Mouse (Mus musculus) forebrain, embryonic 10.5 days (tissue): ENCODE measurements around the gene B4galt1. TPM values are rescaled to one million over a fixed set of nuclear protein-coding genes. Genes with fewer than 3 reads are reported as not detected.

ENCODE experiments used
- DNase-seq: peaks from one replicate; pipeline ENCODE4 v3.0.0-alpha.2; 2017; ENCODE audit warnings: low spot score; ENCODE audit errors: extremely low spot score
- H3K27ac ChIP-seq: fragments of 300-500 bp; sonication (generic); 2 replicates; pipeline ENCODE4 v1.5.1; 2016; ENCODE audit warnings: mild to moderate bottlenecking
- H3K27me3 ChIP-seq: fragments of 300-500 bp; sonication (generic); 2 replicates; pipeline ENCODE4 v1.6.1; 2016; ENCODE audit warnings: mild to moderate bottlenecking; ENCODE audit not compliant: poor library complexity, severe bottlenecking
- H3K36me3 ChIP-seq: fragments of 300-500 bp; sonication (generic); replicated peaks from 2 replicates; pipeline ENCODE4 v1.6.1; 2016; ENCODE audit warnings: mild to moderate bottlenecking, moderate library complexity
- H3K4me1 ChIP-seq: fragments of 300-500 bp; sonication (generic); 2 replicates; pipeline ENCODE4 v1.6.1; 2016
- H3K4me3 ChIP-seq: fragments of 300-500 bp; sonication (generic); 2 replicates; pipeline ENCODE4 v1.5.1; 2016; ENCODE audit warnings: mild to moderate bottlenecking, moderate library complexity
- H3K9me3 ChIP-seq: fragments of 300-500 bp; sonication (generic); 2 replicates; pipeline ENCODE4 v1.6.1; 2016; ENCODE audit warnings: mild to moderate bottlenecking, moderate library complexity
- WGBS: fragments of 180-500 bp; shearing (Covaris S2); methylation state at CpG from one replicate; pipeline ENCODE4 v1.1.7; 2016; 5-methylcytosine and 5-hydroxymethylcytosine counted together
- polyA plus RNA-seq: library from polyadenylated mRNA; unstranded; fragments of >200 nt; fragmentation: Nextera tagmentation; extraction: Ambion mirVana; gene quantifications from 2 replicates; pipeline ENCODE4 v1.2.1, GENCODE M21; 2016

Gene B4galt1
- polyA plus RNA-seq, 1 experiment from 2014 or later, result 20.1 TPM

DNA sequence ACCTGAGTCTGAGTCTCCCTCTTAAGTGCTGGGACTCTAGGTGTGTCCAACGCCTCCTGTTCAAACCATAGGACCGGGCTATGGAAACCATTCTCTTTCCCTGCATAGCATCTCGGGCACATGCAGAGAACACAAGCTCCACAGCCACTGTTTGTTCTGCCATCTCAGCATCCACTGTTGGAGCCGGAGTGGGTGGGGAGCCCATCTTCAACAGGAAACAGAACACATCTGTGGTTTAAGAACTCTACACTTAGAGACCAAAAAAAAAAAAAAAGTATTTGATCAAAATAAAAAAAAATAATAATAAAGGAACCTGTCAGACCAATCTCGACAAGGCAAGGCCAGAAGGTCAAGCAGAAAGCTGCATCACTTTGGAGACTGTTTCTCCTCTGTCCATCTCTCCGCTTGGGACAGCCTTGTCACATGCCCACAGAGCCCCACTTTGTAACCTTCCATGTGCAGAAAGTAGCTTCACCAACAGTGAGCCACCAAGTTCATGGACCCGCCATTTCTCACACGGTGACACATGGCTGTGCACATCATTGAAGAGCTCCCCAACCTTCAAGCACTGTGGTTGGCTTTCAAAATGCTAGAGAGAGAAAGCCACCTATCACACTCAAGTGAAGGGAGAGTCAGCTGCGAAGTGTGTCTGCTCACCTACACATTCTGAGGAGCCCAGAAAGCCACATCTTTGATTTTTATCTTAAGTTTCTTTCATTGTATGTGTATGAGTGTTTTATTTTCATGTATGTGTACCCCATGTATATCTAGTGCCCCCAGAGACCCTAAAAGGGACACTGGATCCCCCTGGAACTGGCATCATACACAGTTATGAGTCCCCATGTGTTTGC, 20.2 kb downstream of the B4galt1 start:
- no peak for DNase-seq
- Histone ChIP-seq H3K4me3 (no peak overlapping the region), H3K27me3 (no peaks in the 10 kb centered on the region), H3K4me1 (peaks cover 11% of the 10 kb centered on the region; the same call in 1 of the 2 replicates), H3K36me3 (0 out of 2 replicates have a peak, but pooled peaks cover 2% of the 10 kb centered on the region), H3K9me3 (no peaks in the 10 kb centered on the region), H3K27ac (no peak overlapping the region)
- WGBS, result 92% methylated on average over 9 of the region's 9 CpGs

GRCm38 (mm10) chr4:40830530-40830929, 23.3 kb downstream of the B4galt1 start:
- Histone ChIP-seq H3K9me3 (no peaks in the 10 kb centered on the region), H3K36me3 (peaks cover 19% of the 10 kb centered on the region), H3K4me1 (peaks cover 3% of the 10 kb centered on the region; the same call in 1 of the 2 replicates), H3K4me3 (no peak overlapping the region), H3K27ac (no peak overlapping the region), H3K27me3 (no peaks in the 10 kb centered on the region)
- no peak for DNase-seq
- WGBS, result 79% methylated on average over 5 of the region's 5 CpGs

GRCm38 (mm10) chr4:40829654-40830400, 24.0 kb downstream of the B4galt1 start:
- no peak overlapping the region for H3K27ac ChIP-seq
- 86% methylated on average over 13 of the region's 13 CpGs for WGBS
- peaks cover 21% of the 10 kb centered on the region for H3K36me3 ChIP-seq
- H3K9me3 ChIP-seq, result no peaks in the 10 kb centered on the region
- DNase-seq, result no peak
- no peak overlapping the region for H3K4me3 ChIP-seq
- peaks cover 10% of the 10 kb centered on the region; the same call in 1 of the 2 replicates for H3K4me1 ChIP-seq
- H3K27me3 ChIP-seq, result no peaks in the 10 kb centered on the region

- Histone ChIP-seq H3K36me3 (peaks cover 21% of the 10 kb centered on the region), H3K27ac (no peak overlapping the region), H3K9me3 (no peaks in the 10 kb centered on the region), H3K27me3 (no peaks in the 10 kb centered on the region), H3K4me3 (no peak overlapping the region), H3K4me1 (peaks cover 12% of the 10 kb centered on the region; the same call in 1 of the 2 replicates)
- no peak for DNase-seq
- 61% methylated on average over 7 of the region's 7 CpGs for WGBS
Observed at GRCm38 (mm10) chr4:40828910-40829309, 24.9 kb downstream of the B4galt1 start.

DNA sequence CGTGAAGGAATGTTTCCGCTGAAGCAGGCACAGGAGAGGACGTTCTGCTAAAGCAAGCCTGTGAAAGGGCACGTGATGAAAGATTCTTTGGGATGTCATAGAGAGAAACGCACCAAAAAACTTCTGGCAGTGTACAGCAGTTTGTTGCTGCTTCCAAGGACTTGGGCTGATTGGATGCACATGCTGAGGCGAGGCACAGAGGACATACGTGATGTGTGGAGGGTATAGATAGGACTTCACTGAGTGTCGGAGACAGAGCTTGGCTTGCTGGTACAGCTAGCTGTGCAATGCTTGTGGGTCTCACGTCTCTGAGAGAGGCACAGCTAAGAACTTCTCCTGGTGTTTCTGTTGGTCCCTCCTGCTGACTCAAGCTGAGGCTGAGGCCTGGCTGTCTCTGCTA, 25.9 kb downstream of the B4galt1 start:
- WGBS, result 92% methylated on average over 9 of the region's 9 CpGs
- no peak for DNase-seq
- peaks cover 26% of the 10 kb centered on the region for H3K36me3 ChIP-seq

DNA sequence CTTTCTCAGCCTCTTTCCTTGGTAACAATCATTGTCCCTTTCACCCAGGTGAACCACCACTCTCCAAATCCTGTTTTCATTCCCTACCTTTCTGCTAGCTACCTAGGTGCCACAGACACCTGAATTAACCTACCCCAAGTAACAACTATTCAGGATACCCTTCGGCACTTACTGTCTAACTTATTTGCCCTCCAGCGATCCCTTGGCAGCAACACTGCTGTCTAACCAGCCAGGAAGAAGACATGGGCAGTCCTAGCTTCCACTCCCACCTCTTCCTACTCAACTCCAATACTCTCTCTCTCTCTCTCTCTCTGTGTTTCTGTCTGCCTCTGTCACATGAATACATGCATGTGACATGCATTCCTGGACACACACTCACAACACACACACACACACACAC, 27.0 kb downstream of the B4galt1 start:
- H3K9me3 ChIP-seq, result no peaks in the 10 kb centered on the region
- WGBS, result 90% methylated on average over 2 of the region's 2 CpGs
- DNase-seq, result no peak
- H3K27ac ChIP-seq, result no peak overlapping the region
- H3K4me1 ChIP-seq, result peaks cover 12% of the 10 kb centered on the region; the same call in 1 of the 2 replicates
- H3K4me3 ChIP-seq, result no peak overlapping the region
- H3K27me3 ChIP-seq, result no peaks in the 10 kb centered on the region
- H3K36me3 ChIP-seq, result peaks cover 30% of the 10 kb centered on the region

More for the DNA sequence above, 25.9 kb downstream of the B4galt1 start:
- Histone ChIP-seq H3K27ac (no peak overlapping the region), H3K4me3 (no peak overlapping the region), H3K4me1 (peaks cover 12% of the 10 kb centered on the region; the same call in 1 of the 2 replicates), H3K27me3 (no peaks in the 10 kb centered on the region), H3K9me3 (no peaks in the 10 kb centered on the region)

- peaks cover 38% of the 10 kb centered on the region for H3K36me3 ChIP-seq
- no peaks in the 10 kb centered on the region for H3K9me3 ChIP-seq
- WGBS, result 86% methylated on average over 2 of the region's 2 CpGs
- H3K27ac ChIP-seq, result no peak overlapping the region
- peaks cover 12% of the 10 kb centered on the region; the same call in 1 of the 2 replicates for H3K4me1 ChIP-seq
- no peak overlapping the region for H3K4me3 ChIP-seq
- DNase-seq, result no peak
- no peaks in the 10 kb centered on the region for H3K27me3 ChIP-seq
Observed at GRCm38 (mm10) chr4:40825981-40826380, 27.8 kb downstream of the B4galt1 start.

DNA sequence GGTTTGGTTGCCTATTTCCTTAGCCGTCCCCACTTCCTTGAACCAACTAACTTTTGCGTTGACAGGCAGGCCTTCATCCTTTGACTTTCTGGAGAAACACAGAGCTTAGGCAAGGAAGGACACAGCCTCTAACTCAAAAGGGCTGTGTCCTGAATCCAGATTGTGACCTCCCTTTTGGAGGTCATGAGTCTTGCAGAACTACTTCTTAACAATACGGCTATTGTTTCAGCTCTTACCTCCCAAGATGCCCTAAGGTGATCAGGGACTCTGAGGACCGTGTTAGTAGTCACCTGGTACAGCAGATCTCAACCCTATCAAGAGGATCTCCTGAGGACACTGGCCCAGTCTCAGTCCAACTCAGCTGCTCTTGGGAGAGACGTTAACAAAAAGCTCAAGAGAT, 28.7 kb downstream of the B4galt1 start:
- Histone ChIP-seq H3K27ac (no peak overlapping the region), H3K4me1 (peaks cover 9% of the 10 kb centered on the region; the same call in 1 of the 2 replicates), H3K4me3 (no peak overlapping the region), H3K27me3 (no peaks in the 10 kb centered on the region), H3K9me3 (no peaks in the 10 kb centered on the region), H3K36me3 (peaks cover 47% of the 10 kb centered on the region)
- DNase-seq, result no peak
- WGBS, result 66% methylated on average over 5 of the region's 5 CpGs

DNA sequence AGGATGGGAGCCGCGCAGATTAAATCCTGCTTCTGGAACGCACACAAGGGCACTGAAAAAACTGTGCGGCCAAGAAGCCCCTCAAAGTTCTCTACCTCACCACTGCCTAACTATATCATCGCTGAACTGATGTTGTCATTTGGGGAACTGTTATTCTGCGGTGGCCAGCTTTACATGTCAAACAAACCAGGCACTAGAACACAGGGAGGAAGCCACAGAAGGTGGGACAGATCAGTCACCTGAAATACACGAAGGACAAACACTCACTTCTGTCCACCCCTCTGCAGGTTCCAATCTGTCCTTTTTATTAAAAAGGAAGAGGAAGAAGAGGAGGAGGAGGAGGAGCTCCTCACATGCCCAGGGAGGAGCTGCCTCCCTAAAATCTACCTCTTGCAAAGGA, 29.3 kb downstream of the B4galt1 start:
- WGBS, result 94% methylated on average over 7 of the region's 7 CpGs

DNA sequence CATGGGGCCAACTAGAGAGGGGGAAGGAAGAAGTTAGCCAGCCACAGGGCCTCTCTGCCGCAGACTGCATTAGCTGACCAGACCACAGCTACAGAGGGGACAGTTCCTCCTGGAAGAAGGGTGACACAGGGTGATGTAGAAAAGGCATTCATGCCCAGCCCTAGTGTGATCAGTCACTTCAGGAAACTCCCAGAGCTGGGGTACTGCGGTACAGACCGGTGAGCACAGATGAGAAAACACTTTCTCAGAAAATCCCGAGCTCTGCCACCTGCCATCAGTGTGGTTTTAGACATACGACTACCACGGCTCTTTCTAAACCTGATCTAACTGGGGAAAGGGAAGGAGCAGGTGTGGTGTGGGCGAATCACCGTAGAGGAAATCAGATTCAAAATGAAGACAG, 30.1 kb downstream of the B4galt1 start:
- Histone ChIP-seq H3K27me3 (no peaks in the 10 kb centered on the region), H3K4me3 (no peak overlapping the region), H3K36me3 (peaks cover 49% of the 10 kb centered on the region), H3K4me1 (peaks cover 9% of the 10 kb centered on the region; the same call in 1 of the 2 replicates), H3K9me3 (no peaks in the 10 kb centered on the region), H3K27ac (no peak overlapping the region)
- no peak for DNase-seq
- WGBS, result 87% methylated on average over 8 of the region's 8 CpGs

More for the DNA sequence above, 29.3 kb downstream of the B4galt1 start:
- peaks cover 9% of the 10 kb centered on the region; the same call in 1 of the 2 replicates for H3K4me1 ChIP-seq
- no peak for DNase-seq
- no peaks in the 10 kb centered on the region for H3K9me3 ChIP-seq
- peaks cover 51% of the 10 kb centered on the region for H3K36me3 ChIP-seq
- no peak overlapping the region for H3K4me3 ChIP-seq
- no peak overlapping the region for H3K27ac ChIP-seq
- no peaks in the 10 kb centered on the region for H3K27me3 ChIP-seq

GRCm38 (mm10) chr4:40823151-40823550, 30.7 kb downstream of the B4galt1 start:
- H3K27ac ChIP-seq, result no peak overlapping the region
- H3K36me3 ChIP-seq, result peaks cover 49% of the 10 kb centered on the region
- H3K4me3 ChIP-seq, result no peak overlapping the region
- H3K9me3 ChIP-seq, result no peaks in the 10 kb centered on the region
- DNase-seq, result no peak
- no peaks in the 10 kb centered on the region for H3K27me3 ChIP-seq
- H3K4me1 ChIP-seq, result peaks cover 9% of the 10 kb centered on the region; the same call in 1 of the 2 replicates
- 93% methylated on average over 14 of the region's 14 CpGs for WGBS

DNA sequence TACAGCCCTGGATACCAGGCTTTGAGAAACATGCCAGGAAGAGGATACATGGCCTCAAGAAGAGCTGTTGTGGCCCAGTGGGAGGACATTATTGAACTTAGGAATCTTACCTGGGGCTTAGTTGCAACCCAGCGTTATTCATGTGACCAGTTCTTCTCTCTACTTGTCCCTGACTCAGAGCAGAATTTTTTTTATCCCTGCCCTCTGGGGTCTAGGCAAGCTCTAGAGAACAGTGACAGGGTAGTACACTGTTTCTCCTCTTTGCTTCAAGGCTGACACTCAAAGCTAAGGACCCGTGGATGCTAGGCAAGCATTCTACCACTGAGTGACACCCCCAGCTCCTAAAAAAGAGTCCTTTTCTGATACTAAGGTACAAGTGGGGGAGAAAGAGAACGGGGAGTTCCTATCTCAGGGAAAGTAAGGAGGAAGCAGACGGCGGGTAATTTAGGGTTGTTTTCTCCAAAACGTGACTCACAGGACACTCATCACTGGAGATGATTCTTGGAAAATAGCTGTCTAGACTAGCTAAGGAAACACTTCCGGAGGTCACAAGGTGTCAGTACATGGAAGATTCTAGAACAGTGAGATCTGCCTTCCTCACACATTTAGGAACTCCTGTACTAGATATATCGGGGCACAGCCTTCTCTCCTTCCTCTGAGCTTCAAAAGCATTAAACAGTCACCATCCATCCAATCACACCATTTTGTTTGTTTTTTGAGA, 32.3 kb downstream of the B4galt1 start:
- no peak overlapping the region for H3K4me3 ChIP-seq
- DNase-seq, result no peak
- no peak overlapping the region for H3K27ac ChIP-seq
- peaks cover 16% of the 10 kb centered on the region for H3K4me1 ChIP-seq
- peaks cover 43% of the 10 kb centered on the region for H3K36me3 ChIP-seq
- H3K27me3 ChIP-seq, result no peaks in the 10 kb centered on the region
- 85% methylated on average over 8 of the region's 8 CpGs for WGBS
- no peaks in the 10 kb centered on the region for H3K9me3 ChIP-seq
